Mouse (Mus musculus): Measurements from ENCODE around the gene Lamb2.

The Lamb2 gene

GRCm38 (mm10) chr9:108461675-108462074 lies 17.9 kb upstream of the Lamb2 start:
- DNase-seq = no peak

GRCm38 (mm10) chr9:108462192-108462591 lies 17.3 kb upstream of the Lamb2 start:
- DNase-seq = no peak

- no peak for DNase-seq
Observed at GRCm38 (mm10) chr9:108463713-108464112, 15.8 kb upstream of the Lamb2 start.

DNA sequence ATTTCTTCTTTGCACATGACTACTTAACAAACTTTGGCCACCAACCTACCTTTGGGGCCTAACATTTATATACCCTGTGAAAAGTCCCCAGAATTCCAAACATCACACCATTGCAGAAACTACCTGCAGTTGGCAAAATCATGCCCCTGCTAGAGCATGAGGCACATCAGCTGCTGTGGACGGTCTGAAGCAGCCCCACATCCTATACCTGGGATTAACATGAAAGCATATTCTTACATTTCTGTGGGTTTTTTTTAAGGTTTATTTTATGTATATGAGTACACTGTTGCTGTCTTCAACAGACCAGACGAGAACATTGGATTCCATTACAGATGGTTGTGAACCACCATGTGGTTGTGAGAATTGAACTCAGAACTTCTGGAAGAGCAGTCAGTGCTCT lies 13.3 kb upstream of the Lamb2 start:
- no peak for DNase-seq

- DNase-seq = no peak
Observed at GRCm38 (mm10) chr9:108469430-108469829, 10.1 kb upstream of the Lamb2 start.

- DNase-seq = no peak
Observed at GRCm38 (mm10) chr9:108469845-108470244, 9.7 kb upstream of the Lamb2 start.

- no peak for DNase-seq
Observed at GRCm38 (mm10) chr9:108474528-108474927, 5.0 kb upstream of the Lamb2 start.

GRCm38 (mm10) chr9:108478638-108479156 lies 839 bp upstream of the Lamb2 start:
- no peak for DNase-seq

DNA sequence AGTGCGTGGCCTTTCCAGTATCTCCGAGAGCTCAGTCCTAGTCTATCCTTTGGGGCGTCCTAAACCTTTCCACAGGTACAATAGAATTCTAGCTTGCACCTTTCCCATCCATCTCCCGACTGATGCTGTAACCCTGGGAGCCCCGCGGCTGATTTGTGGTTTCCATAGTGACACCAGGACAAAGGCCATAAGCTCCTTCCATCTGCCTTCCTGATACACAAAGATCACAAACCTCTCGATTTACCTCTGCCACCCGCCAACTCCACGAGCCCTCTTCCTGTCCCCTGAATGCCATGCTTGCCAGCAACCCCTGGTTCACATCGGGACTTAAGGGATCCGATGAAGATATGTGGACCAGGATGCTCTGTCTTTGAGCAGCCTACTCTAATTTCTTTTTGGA lies 295 bp upstream of the Lamb2 start:
- DNase-seq = no peak

- no peak for DNase-seq
Observed at GRCm38 (mm10) chr9:108480813-108481519, 1.4 kb downstream of the Lamb2 start.

- DNase-seq = no peak
Observed at GRCm38 (mm10) chr9:108481520-108482210, 2.1 kb downstream of the Lamb2 start.

- DNase-seq = no peak
Observed at GRCm38 (mm10) chr9:108483051-108483790, 3.7 kb downstream of the Lamb2 start.

- no peak for DNase-seq
Observed at GRCm38 (mm10) chr9:108484021-108484420, 4.5 kb downstream of the Lamb2 start.

GRCm38 (mm10) chr9:108485301-108485875 lies 5.9 kb downstream of the Lamb2 start:
- no peak for DNase-seq

DNA sequence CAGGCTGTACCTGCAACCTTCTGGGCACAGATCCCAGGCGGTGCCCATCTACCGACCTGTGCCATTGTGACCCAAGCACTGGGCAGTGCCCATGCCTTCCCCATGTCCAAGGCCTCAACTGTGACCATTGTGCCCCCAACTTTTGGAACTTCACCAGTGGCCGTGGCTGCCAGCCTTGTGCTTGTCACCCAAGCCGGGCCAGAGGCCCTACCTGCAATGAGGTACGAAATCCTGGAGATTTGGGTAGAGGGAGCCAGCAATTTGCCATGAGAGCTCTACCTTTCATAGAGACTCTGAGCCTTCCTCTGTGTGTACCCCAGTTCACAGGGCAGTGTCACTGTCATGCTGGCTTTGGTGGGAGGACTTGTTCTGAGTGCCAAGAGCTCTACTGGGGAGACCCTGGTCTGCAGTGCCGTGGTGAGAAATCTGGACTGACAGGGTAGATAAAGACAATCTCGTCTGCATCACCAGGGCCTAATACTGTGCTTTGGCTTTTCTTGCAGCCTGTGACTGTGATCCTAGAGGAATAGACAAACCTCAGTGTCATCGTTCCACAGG lies 7.5 kb downstream of the Lamb2 start:
- no peak for DNase-seq

GRCm38 (mm10) chr9:108488403-108488802 lies 8.9 kb downstream of the Lamb2 start:
- DNase-seq = no peak

GRCm38 (mm10) chr9:108489215-108489614 lies 9.7 kb downstream of the Lamb2 start:
- no peak for DNase-seq

DNA sequence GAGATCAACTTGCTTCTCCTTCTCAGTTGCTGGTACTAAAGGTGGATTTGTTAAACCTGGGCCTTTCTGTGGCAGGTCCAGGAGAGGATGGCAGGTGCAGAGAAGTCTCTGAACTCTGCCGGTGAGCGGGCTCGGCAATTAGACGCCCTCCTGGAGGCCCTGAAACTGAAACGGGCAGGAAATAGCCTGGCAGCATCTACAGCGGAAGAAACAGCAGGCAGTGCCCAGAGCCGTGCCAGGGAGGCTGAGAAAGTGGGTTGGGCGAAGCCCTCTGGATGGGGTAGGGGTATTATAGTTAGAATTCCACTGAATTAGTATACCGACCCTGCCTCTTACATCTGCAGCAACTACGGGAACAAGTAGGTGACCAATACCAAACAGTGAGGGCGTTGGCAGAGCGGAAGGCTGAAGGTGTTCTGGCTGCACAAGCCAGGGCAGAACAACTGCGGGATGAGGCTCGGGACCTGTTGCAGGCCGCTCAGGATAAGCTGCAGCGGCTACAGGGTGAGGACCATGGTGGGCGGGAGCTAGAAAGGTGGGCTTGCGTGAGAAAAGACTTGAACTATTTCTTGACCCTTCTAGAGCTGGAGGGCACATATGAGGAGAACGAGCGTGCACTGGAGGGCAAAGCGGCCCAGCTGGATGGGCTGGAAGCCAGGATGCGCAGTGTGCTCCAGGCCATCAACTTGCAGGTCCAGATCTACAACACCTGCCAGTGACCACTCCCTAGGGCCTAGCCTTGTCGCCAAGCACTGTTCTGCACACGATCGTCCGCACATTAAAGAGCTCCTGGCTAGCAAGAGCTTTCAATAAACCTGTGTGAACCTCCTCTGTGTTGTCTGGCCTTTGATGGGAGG lies 10.4 kb downstream of the Lamb2 start:
- no peak for DNase-seq

- DNase-seq = peak; percentile 93
Observed at GRCm38 (mm10) chr9:108490559-108491285, 11.2 kb downstream of the Lamb2 start, which contains the start of gene Usp19. Usp19 (plus strand) TSS chr9:108490602.

GRCm38 (mm10) chr9:108491286-108491580 lies 11.7 kb downstream of the Lamb2 start:
- no peak for DNase-seq

- DNase-seq = no peak
Observed at GRCm38 (mm10) chr9:108492043-108492750, 12.7 kb downstream of the Lamb2 start.

Data from cerebellum, adult 8-10 months (tissue).